Mouse (Mus musculus): ENCODE data around the gene Myadm.

DNA sequence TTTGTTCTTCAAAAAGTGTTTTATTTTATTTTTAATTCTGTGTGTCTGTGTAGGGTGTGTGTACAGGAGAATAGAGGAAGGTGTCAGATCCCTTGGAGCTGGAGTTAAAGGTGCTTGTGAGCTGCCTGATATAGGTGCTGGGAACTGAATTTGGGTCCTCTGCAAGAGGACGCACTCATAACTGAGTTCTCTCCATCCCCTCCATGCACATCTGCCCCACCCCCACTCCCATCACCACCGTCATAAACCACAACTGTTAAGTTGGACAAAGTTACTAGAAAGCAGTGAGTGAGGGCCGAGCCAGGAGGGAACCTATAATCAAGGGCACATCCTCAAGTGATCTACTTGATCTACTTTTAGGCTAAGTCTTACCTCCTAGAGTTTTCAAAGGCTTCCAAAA, 55.0 kb downstream of the Myadm start:
- TF ChIP-seq CTCF (IDR thresholded peaks at IDR 0.05; ENCODE audit: insufficient read depth, low read length) (no peak), POLR2A (IDR thresholded peaks at IDR 0.05; ENCODE audit: borderline replicate concordance, extremely low read depth, low read depth, low read length) (no peak)
